Mouse (Mus musculus): ENCODE results near the gene 1700061G19Rik. TPM values are rescaled to one million over a fixed set of nuclear protein-coding genes. Genes with fewer than 3 reads are reported as not detected.

Gene 1700061G19Rik
- polyA plus RNA-seq, 1 experiment from 2014 or later: 0.63 TPM

DNA sequence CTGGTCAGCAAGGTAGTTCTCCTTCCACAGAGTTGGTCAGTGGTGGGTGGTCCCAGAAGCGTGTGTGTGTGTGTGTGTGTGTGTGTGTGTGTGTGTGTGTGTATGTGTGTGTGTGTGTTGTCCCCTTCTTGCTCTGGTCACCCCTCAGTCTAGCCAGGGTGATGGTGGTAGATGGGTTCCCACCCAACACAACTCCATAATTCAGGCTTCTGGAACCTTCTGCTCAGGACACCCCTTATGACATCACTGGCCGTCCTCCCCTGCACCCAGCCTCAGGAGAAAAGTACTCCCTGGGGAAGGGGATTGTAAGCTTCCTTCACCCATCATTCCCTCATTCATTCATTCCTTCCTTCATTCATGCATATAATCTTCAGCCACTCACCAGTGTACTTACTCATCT is 1.0 kb upstream of the 1700061G19Rik start, which contains the start of gene Acsbg2:
Gene Acsbg2 (minus strand): TSS at position 211 of the 400 bp plus-strand sequence.
- Histone ChIP-seq H3K27me3 (replicated peaks) (no peaks in the 10 kb centered on the region), H3K4me1 (no peaks in the 10 kb centered on the region), H3K4me2 (no peak within 1 kb of the TSS), H3K9ac (no peak within 1 kb of the TSS), H3K27ac (no peak within 1 kb of the TSS), H3K36me3 (no peaks in the 10 kb centered on the region), H3K9me3 (no peaks in the 10 kb centered on the region), H3K4me3 (replicated peaks) (no peak within 1 kb of the TSS)
- 85% methylated on average over 2 of the region's 2 CpGs for WGBS
- ATAC-seq (ENCODE audit: insufficient read depth, low FRiP score, low read depth): no peak

DNA sequence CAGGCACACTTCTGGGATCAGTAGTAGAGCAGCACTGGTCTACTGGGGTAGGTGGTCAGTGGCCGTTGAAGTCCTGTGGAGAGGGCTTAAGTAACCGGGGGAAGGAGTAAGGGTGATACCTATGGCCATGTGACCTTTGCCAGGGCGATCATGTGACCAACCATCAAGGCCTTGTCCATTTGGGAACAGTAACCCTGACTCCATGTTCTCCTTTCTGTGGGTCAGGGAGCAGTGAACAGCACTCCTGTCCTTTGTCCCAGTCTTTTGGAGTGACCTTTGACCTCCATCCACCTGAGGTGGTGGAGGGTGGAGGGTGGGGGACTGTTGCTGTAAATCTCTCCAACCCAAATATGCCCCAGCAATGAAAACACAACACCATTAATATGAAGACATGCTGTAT is 1.2 kb downstream of the 1700061G19Rik start:
- Histone ChIP-seq H3K9ac (no peak overlapping the region), H3K4me1 (no peaks in the 10 kb centered on the region), H3K27ac (no peak overlapping the region), H3K9me3 (no peaks in the 10 kb centered on the region), H3K4me2 (no peak overlapping the region), H3K36me3 (no peaks in the 10 kb centered on the region), H3K4me3 (replicated peaks) (no peak overlapping the region), H3K27me3 (replicated peaks) (no peaks in the 10 kb centered on the region)
- WGBS: 78% methylated on average over 3 of the region's 3 CpGs
- no peak for ATAC-seq (ENCODE audit: insufficient read depth, low FRiP score, low read depth)

DNA sequence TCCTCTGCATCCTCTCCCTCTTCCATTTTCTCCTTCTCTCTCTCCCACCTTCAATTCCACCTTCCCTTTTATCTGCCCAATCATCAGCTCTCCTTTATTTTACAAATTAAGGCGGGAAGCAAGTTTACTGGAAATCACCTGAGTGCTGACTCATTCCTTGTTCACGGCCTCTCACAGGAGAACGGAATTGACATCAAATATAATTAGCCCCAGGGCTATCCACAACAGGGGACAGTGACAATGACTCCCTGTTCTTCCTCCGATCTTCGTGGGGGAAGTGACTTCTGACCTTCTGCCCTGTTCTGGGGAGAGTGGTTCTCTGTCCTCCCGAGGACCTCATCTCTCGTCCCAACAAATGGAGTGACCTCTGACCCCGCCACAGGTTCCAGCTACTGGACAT is 1.7 kb downstream of the 1700061G19Rik start:
- H3K4me3 ChIP-seq (replicated peaks): no peak overlapping the region
- H3K9ac ChIP-seq: no peak overlapping the region
- H3K27me3 ChIP-seq (replicated peaks): no peaks in the 10 kb centered on the region
- H3K36me3 ChIP-seq: no peaks in the 10 kb centered on the region
- 58% methylated on average over 8 of the region's 8 CpGs for WGBS
- H3K9me3 ChIP-seq: no peaks in the 10 kb centered on the region
- no peak overlapping the region for H3K27ac ChIP-seq
- H3K4me1 ChIP-seq: no peaks in the 10 kb centered on the region
- no peak overlapping the region for H3K4me2 ChIP-seq
- ATAC-seq (ENCODE audit: insufficient read depth, low FRiP score, low read depth): no peak

DNA sequence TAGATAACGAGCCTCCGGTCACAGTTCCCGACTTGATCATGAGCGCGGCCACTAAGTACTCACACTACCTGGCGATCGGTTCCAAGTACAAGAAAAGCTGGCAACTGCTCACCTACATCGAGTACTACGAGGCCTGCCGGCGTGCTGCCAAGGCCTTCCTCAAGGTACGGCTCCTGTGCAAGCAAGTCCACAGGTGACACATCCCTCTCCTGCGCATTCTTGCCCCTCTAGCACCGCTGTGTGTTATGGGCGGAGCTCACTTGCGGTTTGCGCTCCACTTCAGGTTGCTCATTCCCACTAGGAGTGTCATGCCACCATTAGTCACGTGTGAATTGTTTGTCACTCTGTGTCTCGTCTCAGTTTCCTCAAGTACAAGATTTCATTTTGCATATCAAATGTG is 2.1 kb downstream of the 1700061G19Rik start:
- ATAC-seq (ENCODE audit: insufficient read depth, low FRiP score, low read depth): no peak
- no peak overlapping the region for H3K27ac ChIP-seq
- no peak overlapping the region for H3K9ac ChIP-seq
- no peaks in the 10 kb centered on the region for H3K36me3 ChIP-seq
- H3K9me3 ChIP-seq: no peaks in the 10 kb centered on the region
- H3K4me1 ChIP-seq: no peaks in the 10 kb centered on the region
- no peak overlapping the region for H3K4me2 ChIP-seq
- WGBS: 85% methylated on average over 19 of the region's 19 CpGs
- no peak overlapping the region for H3K4me3 ChIP-seq (replicated peaks)
- H3K27me3 ChIP-seq (replicated peaks): no peaks in the 10 kb centered on the region

DNA sequence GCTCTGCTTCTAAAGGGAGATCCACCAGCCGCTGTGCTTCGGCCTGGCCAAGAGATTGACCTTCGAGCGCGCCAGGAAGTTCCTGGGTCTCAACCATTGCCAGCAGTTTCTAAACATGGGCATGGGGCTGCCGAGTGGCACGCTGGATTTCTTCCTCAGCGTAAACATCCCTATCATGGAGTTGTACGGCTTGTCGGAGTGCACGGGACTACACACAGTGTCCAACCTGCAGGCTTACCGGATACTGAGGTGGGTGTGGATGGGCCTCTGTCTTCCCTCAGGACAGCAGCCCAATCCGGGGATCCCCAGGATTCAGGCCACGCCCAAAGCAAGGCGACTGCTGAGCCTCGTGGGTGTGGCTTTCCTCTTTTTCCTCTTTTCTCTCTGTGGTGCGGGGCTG is 8.3 kb downstream of the 1700061G19Rik start:
- Histone ChIP-seq H3K4me3 (replicated peaks) (peak overlapping the region; percentile 17; the same call in 1 of the 2 replicates), H3K9ac (no peak overlapping the region), H3K4me1 (peaks cover 3% of the 10 kb centered on the region; the same call in 1 of the 2 replicates), H3K27ac (no peak overlapping the region), H3K9me3 (no peaks in the 10 kb centered on the region), H3K36me3 (no peaks in the 10 kb centered on the region), H3K4me2 (peak overlapping the region; percentile 39), H3K27me3 (replicated peaks) (no peaks in the 10 kb centered on the region)
- ATAC-seq (ENCODE audit: insufficient read depth, low FRiP score, low read depth): 0 out of 2 replicates have a peak, but pooled peaks have one; percentile 36
- 29% methylated on average over 17 of the region's 17 CpGs for WGBS

DNA sequence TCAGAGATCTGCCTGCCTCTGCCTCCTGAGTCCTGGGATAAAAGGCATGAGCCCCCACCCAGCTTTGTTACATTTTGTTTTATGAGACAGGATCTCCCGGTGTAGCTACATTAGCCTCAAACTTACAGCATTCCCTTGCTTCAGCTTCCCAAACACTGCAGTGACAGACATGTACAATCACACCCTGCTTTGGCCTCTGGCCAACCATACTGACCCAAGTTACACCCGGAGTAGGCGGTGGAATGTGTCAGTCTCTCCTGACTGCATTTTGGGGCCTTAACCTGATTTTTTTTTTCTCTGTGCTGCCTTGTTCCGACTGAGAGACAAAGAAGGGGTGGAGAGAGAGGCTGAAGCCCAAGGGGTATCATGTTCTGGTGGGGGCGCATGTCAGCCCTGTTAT is 9.1 kb downstream of the 1700061G19Rik start:
- Histone ChIP-seq H3K4me3 (replicated peaks) (no peak overlapping the region), H3K4me1 (peaks cover 3% of the 10 kb centered on the region; the same call in 1 of the 2 replicates)
- WGBS: 64% methylated on average over 5 of the region's 5 CpGs

DNA sequence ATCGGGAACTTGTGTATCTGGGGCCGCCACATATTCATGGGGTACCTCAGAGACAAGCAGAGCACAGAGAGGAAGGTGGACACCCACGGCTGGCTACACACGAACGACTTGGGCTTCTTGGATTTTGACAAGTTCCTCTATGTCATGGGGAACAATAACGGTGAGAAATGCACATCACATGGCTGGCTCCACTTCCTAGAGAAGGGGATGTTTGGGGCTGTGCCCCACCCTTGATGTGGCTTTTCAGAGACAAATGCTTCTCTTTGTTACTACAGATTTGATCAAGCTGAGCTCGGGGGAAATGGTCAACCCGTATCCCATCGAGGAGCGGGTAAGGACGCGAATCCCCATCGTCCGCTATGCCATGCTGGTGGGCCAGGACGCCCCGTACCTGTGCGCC is 9.5 kb downstream of the 1700061G19Rik start:
- ATAC-seq (ENCODE audit: insufficient read depth, low FRiP score, low read depth): no peak
- WGBS: 88% methylated on average over 17 of the region's 17 CpGs
- H3K4me2 ChIP-seq: no peak overlapping the region
- no peak overlapping the region for H3K4me3 ChIP-seq (replicated peaks)
- H3K36me3 ChIP-seq: peaks cover 8% of the 10 kb centered on the region; the same call in 1 of the 2 replicates
- no peaks in the 10 kb centered on the region for H3K27me3 ChIP-seq (replicated peaks)
- H3K4me1 ChIP-seq: peaks cover 3% of the 10 kb centered on the region; the same call in 1 of the 2 replicates
- no peak overlapping the region for H3K9ac ChIP-seq
- no peak overlapping the region for H3K27ac ChIP-seq
- no peaks in the 10 kb centered on the region for H3K9me3 ChIP-seq

More for the DNA sequence above, 9.1 kb downstream of the 1700061G19Rik start:
- Histone ChIP-seq H3K36me3 (peaks cover 7% of the 10 kb centered on the region; the same call in 1 of the 2 replicates), H3K27ac (no peak overlapping the region), H3K9ac (no peak overlapping the region), H3K4me2 (no peak overlapping the region), H3K27me3 (replicated peaks) (no peaks in the 10 kb centered on the region), H3K9me3 (no peaks in the 10 kb centered on the region)
- no peak for ATAC-seq (ENCODE audit: insufficient read depth, low FRiP score, low read depth)

DNA sequence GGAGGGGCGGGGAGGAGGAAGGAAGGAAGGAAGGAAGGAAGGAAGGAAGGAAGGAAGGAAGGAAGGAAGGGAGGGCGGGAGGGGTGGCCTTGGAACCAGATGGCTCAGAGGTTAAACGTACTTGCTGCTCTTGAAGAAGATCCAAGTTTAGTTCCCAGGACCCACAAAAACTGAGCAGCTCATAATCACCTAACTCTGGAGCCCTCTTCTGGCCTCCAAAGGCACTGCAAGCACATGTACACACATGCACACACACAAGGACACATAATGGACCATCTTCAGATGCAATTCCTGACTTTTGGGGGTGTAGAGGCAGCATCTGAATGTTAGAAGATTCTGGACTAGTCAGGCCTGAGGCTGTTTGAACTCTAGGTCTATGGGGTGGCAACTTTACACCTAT is 12.8 kb downstream of the 1700061G19Rik start:
- WGBS: 91% methylated on average over 2 of the region's 3 CpGs
- no peaks in the 10 kb centered on the region for H3K27me3 ChIP-seq (replicated peaks)
- H3K4me1 ChIP-seq: peaks cover 3% of the 10 kb centered on the region; the same call in 1 of the 2 replicates
- H3K4me3 ChIP-seq (replicated peaks): no peak overlapping the region
- H3K9ac ChIP-seq: no peak overlapping the region
- H3K9me3 ChIP-seq: no peaks in the 10 kb centered on the region
- no peak overlapping the region for H3K27ac ChIP-seq
- ATAC-seq (ENCODE audit: insufficient read depth, low FRiP score, low read depth): no peak
- peaks cover 28% of the 10 kb centered on the region for H3K36me3 ChIP-seq
- H3K4me2 ChIP-seq: no peak overlapping the region

DNA sequence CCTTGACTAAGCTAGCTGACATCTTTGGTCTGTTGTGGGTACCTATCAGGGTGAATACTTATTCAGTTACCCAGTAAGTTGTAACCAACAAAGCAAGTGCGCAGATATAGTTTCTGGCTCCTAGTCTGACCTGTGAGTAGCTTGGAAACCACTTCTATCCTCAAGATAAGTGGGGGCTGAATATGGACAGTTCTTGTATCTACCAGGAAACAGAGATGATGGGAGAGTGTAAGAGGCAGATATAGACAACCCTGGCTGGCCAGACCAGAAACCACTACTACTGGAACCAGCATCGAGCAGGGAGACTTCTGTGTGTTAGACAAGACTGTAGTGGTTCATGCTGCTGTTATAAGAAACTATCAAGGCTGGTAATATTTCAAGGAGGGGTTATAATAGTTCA is 14.7 kb downstream of the 1700061G19Rik start:
- H3K36me3 ChIP-seq: peaks cover 45% of the 10 kb centered on the region
- H3K9ac ChIP-seq: no peak overlapping the region
- no peak overlapping the region for H3K4me2 ChIP-seq
- no peaks in the 10 kb centered on the region for H3K27me3 ChIP-seq (replicated peaks)
- WGBS: 92% methylated on average over 2 of the region's 2 CpGs
- H3K4me1 ChIP-seq: no peaks in the 10 kb centered on the region
- no peaks in the 10 kb centered on the region for H3K9me3 ChIP-seq
- no peak for ATAC-seq (ENCODE audit: insufficient read depth, low FRiP score, low read depth)
- no peak overlapping the region for H3K27ac ChIP-seq
- H3K4me3 ChIP-seq (replicated peaks): no peak overlapping the region

DNA sequence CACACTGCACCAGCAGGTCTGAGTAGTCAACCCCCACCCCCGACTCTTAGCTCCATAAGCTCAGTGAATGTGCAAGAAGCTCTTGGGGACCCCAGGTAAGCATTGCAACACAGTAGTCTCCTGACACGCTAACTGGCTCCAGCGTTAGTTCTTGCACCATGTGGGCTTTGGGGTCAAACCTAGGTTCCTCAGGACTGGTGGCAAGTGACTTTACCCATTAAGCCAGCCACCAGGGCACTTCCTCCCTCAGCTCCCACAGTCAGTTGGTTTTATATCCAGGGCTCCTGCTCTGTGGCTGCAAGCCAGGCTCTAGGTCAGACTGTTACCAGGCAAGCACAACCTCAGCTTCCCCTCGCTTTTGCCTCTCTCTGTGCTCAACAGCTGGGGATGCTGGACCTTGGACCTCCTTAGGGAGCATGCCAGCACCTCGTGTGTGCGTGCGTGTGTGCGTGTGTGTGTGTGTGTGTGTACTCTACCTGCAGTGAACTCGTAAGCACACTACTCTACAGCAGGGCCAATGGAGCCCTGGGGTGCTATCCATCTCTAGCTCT is 20.2 kb downstream of the 1700061G19Rik start:
- 89% methylated on average over 9 of the region's 9 CpGs for WGBS
- no peak overlapping the region for H3K4me2 ChIP-seq
- no peaks in the 10 kb centered on the region for H3K27me3 ChIP-seq (replicated peaks)
- H3K9ac ChIP-seq: no peak overlapping the region
- ATAC-seq (ENCODE audit: insufficient read depth, low FRiP score, low read depth): no peak
- no peak overlapping the region for H3K4me3 ChIP-seq (replicated peaks)
- H3K9me3 ChIP-seq: no peaks in the 10 kb centered on the region
- H3K36me3 ChIP-seq: peaks cover 65% of the 10 kb centered on the region
- H3K4me1 ChIP-seq: no peaks in the 10 kb centered on the region
- H3K27ac ChIP-seq: no peak overlapping the region

DNA sequence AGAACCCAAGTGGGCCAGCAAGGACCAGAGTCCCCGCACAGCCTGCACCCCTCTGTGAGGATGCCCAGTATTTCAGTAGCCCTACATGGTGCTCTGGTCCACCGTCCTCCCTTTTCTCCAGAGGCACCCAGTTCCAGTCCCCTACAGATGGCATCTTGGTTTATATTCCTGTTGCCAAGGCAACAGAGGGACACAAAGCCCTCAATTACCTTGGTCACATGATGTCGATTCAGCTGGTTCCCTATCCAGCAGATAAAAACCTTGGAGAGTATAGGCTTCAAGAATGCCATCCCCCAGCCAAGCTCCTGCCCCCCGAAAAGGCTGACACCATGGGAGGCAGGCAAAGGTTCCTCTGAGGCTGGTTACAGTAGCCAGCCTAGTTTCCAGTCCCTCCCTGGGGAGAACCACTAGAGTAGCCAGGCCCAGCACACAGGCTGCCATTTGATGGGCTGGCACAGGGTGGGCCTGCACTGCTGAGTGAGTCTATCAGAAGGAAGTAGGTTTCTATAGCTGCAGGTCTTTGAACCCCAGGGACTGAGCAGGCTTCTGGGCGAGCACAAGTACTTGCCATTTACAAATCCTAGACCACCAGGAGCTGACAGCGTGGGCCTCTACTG is 21.3 kb downstream of the 1700061G19Rik start:
- Histone ChIP-seq H3K4me1 (no peaks in the 10 kb centered on the region), H3K27me3 (replicated peaks) (no peaks in the 10 kb centered on the region), H3K9me3 (no peaks in the 10 kb centered on the region), H3K4me2 (no peak overlapping the region), H3K9ac (no peak overlapping the region), H3K36me3 (peaks cover 70% of the 10 kb centered on the region), H3K27ac (no peak overlapping the region), H3K4me3 (replicated peaks) (no peak overlapping the region)
- ATAC-seq (ENCODE audit: insufficient read depth, low FRiP score, low read depth): no peak
- WGBS: 86% methylated on average over 6 of the region's 6 CpGs

DNA sequence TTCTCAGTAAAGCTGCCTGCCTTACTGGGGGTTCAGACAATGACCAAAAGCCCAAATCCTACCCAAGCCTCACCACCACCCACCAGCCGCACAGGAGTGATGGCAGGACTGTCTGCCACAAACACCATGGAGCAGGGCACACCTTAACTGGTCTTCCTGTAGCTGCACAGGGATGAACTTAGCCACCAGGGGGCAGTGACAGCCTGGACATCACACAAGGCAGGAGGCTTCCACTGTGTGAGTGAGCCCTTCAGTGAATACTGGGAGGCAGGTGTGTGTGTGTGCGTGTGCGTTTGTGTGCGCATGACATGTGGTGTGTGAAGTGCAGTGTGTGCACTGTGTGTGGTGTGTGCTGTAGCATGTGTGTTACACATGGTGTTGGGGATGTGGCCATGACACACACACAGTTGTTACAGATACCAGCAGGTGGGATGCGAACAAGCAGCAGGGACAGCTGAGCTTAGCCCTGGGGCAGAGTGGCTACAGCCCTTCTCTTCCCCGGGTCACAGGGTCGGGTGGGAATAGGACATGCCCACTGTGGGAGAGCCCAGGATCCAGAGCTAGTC is 22.4 kb downstream of the 1700061G19Rik start:
- peaks cover 70% of the 10 kb centered on the region for H3K36me3 ChIP-seq
- H3K27me3 ChIP-seq (replicated peaks): no peaks in the 10 kb centered on the region
- no peak overlapping the region for H3K4me2 ChIP-seq
- no peak overlapping the region for H3K27ac ChIP-seq
- H3K9me3 ChIP-seq: no peaks in the 10 kb centered on the region
- no peak overlapping the region for H3K9ac ChIP-seq
- 84% methylated on average over 7 of the region's 7 CpGs for WGBS
- peak; percentile 61 for ATAC-seq (ENCODE audit: insufficient read depth, low FRiP score, low read depth)
- H3K4me1 ChIP-seq: no peaks in the 10 kb centered on the region
- no peak overlapping the region for H3K4me3 ChIP-seq (replicated peaks)

All from stomach, embryonic 15.5 days (tissue).